Mouse (Mus musculus) heart, adult 8-10 months (tissue): ENCODE measurements at regions not wholly inside any gene's neighbourhood (a gene's known extent, or its start where the extent isn't known, plus 50 kb on each side); places are given as distances from the start of the nearest gene placed in this dataset.

Experiments
- DNase-seq: peaks from one replicate; pipeline ENCODE4 v3.0.0; 2022; ENCODE audit warnings: low spot score

GRCm38 (mm10) chr17:48880590-48880989 is 51.6 kb upstream of the Lrfn2 start:
- DNase-seq: no peak

DNA sequence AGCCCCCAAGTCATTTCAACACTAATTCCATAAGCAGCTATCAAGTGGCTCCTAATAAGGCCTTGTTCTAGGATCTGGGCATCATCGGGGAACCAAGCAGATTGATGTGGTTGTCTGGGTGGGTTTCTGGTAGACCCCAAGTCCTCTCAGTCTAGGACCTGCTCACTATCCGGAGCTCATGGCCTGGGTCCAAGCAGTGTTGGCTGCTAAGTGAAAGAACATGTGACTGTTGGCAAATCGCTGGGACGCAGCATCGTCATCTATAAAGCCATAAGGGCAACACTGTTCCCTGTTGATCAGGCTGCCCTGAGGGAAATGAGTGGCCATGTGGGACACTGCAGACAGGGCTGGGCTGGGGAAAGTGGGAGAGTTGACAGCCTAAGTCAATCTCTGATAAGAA is 50.2 kb upstream of the Lrfn2 start:
- no peak for DNase-seq
